Comparison of ENCODE assay signal across 22 mouse cellular contexts in genomic region chr9:32718868-32719267, GRCm38 (mm10).
DNase-seq lines count a peak whose midpoint lies in the region; ATAC-seq and TF ChIP-seq lines count a peak whose summit lies in the region.
"Had no signal": no experiment of that assay in that cellular context is flagged by ENCODE, and none has a peak within 500 bp of the region (broad histone marks: within the 10 kb centered on the region; RNA-seq: fewer than 3 reads in every experiment).

No protein-coding gene starts in this region.

- peaks cover 51% of the 10 kb centered on the region for H3K4me1 ChIP-seq in heart, adult 2 months (ENCODE audit: control insufficient read depth, insufficient read depth, low read length)
- peaks cover 8% of the 10 kb centered on the region for H3K4me1 ChIP-seq in liver, adult 2 months (ENCODE audit: control insufficient read depth, insufficient read depth, low read length)
- peaks cover 11% of the 10 kb centered on the region for H3K4me1 ChIP-seq in liver, embryonic 11.5 days (replicated peaks; ENCODE audit: control insufficient read depth, insufficient read depth, low read length)
- H3K4me1 ChIP-seq in thymus, adult 2 months (replicated peaks; ENCODE audit: control insufficient read depth, insufficient read depth, low read length) = peaks cover 64% of the 10 kb centered on the region

- peaks cover 3% of the 10 kb centered on the region for H3K79me2 ChIP-seq in heart, adult 2 months (replicated peaks; ENCODE audit: control insufficient read depth, insufficient read depth, low read length)
- no peaks in the 10 kb centered on the region; the same call in 1 of the 2 replicates for H3K79me2 ChIP-seq in liver, adult 2 months (ENCODE audit: control insufficient read depth, insufficient read depth, low read length)

- peak overlapping the region; percentile 80 for H3K27ac ChIP-seq in heart, adult 2 months
- no peak overlapping the region for H3K27ac ChIP-seq in liver, adult 2 months (replicated peaks; ENCODE audit: insufficient read depth, low read depth, low read length)
- no peak overlapping the region for H3K27ac ChIP-seq in liver, embryonic 11.5 days (ENCODE audit: low read depth, low read length)
- peak overlapping the region; percentile 62 for H3K27ac ChIP-seq in thymus, adult 2 months (ENCODE audit: control insufficient read depth, insufficient read depth, low read length)
- H3K27ac ChIP-seq: forebrain, embryonic 12.5 days; hindbrain, embryonic 15.5 days had no signal

- H3K9me3 ChIP-seq in liver, embryonic 11.5 days (ENCODE audit: control insufficient read depth, low read length) = no peaks in the 10 kb centered on the region
- H3K9me3 ChIP-seq: embryonic facial prominence, embryonic 13.5 days; forebrain, embryonic 12.5 days; hindbrain, embryonic 10.5 days; hindbrain, embryonic 15.5 days had no signal

- ATAC-seq in liver, embryonic 11.5 days (replicated peaks; ENCODE audit: low FRiP score) = no peak
- ATAC-seq: activated CD4-positive, CD25-positive, alpha-beta regulatory T cell, adult 4 months; forebrain, embryonic 16.5 days; inflammation-experienced regulatory T-cells, adult 6 months; Patski had no signal

- intact Hi-C loops in heart, adult 2 months (cut with DNase I) = loop anchor here (5.0 to 10.0 kb wide), 2 partner anchors 186 to 218 kb away; no protein-coding TSS in a partner anchor
- intact Hi-C loops in heart, postnatal 14 days (cut with DNase I) = loop anchor here (5.0 kb wide), 1 partner anchor 127 kb away; no protein-coding TSS in a partner anchor

- no peaks in the 10 kb centered on the region for H3K27me3 ChIP-seq in heart, adult 2 months (ENCODE audit: control insufficient read depth, insufficient read depth, low read length)
- H3K27me3 ChIP-seq in liver, adult 2 months (ENCODE audit: control insufficient read depth, insufficient read depth, low read length) = no peaks in the 10 kb centered on the region
- H3K27me3 ChIP-seq in liver, embryonic 11.5 days (replicated peaks; ENCODE audit: control insufficient read depth, insufficient read depth, low read length) = no peaks in the 10 kb centered on the region
- no peaks in the 10 kb centered on the region for H3K27me3 ChIP-seq in thymus, adult 2 months (ENCODE audit: control insufficient read depth, insufficient read depth, low read length)
- H3K27me3 ChIP-seq: CH12.LX; embryonic facial prominence, embryonic 13.5 days; hindbrain, embryonic 15.5 days; Patski had no signal

- TF ChIP-seq POLR2A in heart, adult 2 months (IDR thresholded peaks at IDR 0.05; ENCODE audit: insufficient read depth, low read depth, low read length) = no peak
- TF ChIP-seq POLR2A in liver, adult 2 months (IDR thresholded peaks at IDR 0.05; ENCODE audit: extremely low read depth, insufficient read depth, low read length) = no peak
- TF ChIP-seq POLR2A in thymus, adult 2 months (IDR thresholded peaks at IDR 0.05; ENCODE audit: control insufficient read depth, extremely low read depth, insufficient read depth, low read length, poor library complexity) = no peak

- no peak for DNase-seq in heart, adult 2 months
- no peak for DNase-seq in heart, postnatal 14 days
- peak; percentile 74 for DNase-seq in liver, adult 2 months (ENCODE audit: extremely low read depth, low read depth, low spot score)
- no peak for DNase-seq in liver, embryonic 11.5 days (ENCODE audit: low spot score)
- no peak for DNase-seq in thymus, adult 2 months
- DNase-seq in thymus, postnatal 25 days = no peak
- no peak for DNase-seq in urinary bladder, adult 18-20 months (ENCODE audit: low spot score in 2 of 2)
- DNase-seq: adrenal gland, postnatal 14 days; cerebellum, adult 18-20 months; cerebellum, adult 9-11 months; cerebellum, postnatal 36 days; gastrocnemius, postnatal 25 days had no signal

- H3K4me3 ChIP-seq in heart, adult 2 months = no peak overlapping the region
- no peak overlapping the region for H3K4me3 ChIP-seq in liver, adult 2 months (ENCODE audit: insufficient read depth, low read depth, low read length)
- no peak overlapping the region for H3K4me3 ChIP-seq in liver, embryonic 11.5 days (ENCODE audit: low read depth, low read length)
- H3K4me3 ChIP-seq in thymus, adult 2 months (ENCODE audit: control insufficient read depth, insufficient read depth, low read length) = no peak overlapping the region
- H3K4me3 ChIP-seq: embryonic facial prominence, embryonic 13.5 days; forebrain, embryonic 12.5 days; hindbrain, embryonic 10.5 days; hindbrain, embryonic 15.5 days had no signal

- H3K9ac ChIP-seq in heart, adult 2 months (ENCODE audit: low read depth, low read length) = no peak overlapping the region
- H3K9ac ChIP-seq in liver, adult 2 months (ENCODE audit: low read depth, low read length) = no peak overlapping the region
- H3K9ac ChIP-seq in liver, embryonic 11.5 days (ENCODE audit: low read depth, low read length) = no peak overlapping the region
- H3K9ac ChIP-seq: embryonic facial prominence, embryonic 13.5 days; forebrain, embryonic 12.5 days; hindbrain, embryonic 15.5 days had no signal

- no peak overlapping the region for H3K4me2 ChIP-seq in liver, embryonic 11.5 days
- H3K4me2 ChIP-seq: embryonic facial prominence, embryonic 13.5 days; forebrain, embryonic 12.5 days; heart, embryonic 11.5 days; hindbrain, embryonic 15.5 days had no signal

- no peak for TF ChIP-seq CTCF in heart, adult 2 months (IDR thresholded peaks at IDR 0.05)
- TF ChIP-seq CTCF in liver, adult 2 months (IDR thresholded peaks at IDR 0.05; ENCODE audit: low read depth, low read length) = no peak
- no peak for TF ChIP-seq CTCF in thymus, adult 2 months (IDR thresholded peaks at IDR 0.05; ENCODE audit: borderline replicate concordance, control insufficient read depth, extremely low read depth, insufficient read depth, low read length, poor library complexity)

- WGBS in heart, adult 2 months = 55% methylated on average over 4 of the region's 4 CpGs
- 8% methylated on average over 4 of the region's 4 CpGs for WGBS in liver, adult 2 months
- WGBS in liver, embryonic 11.5 days = 76% methylated on average over 4 of the region's 4 CpGs
- WGBS in thymus, adult 2 months = 84% methylated on average over 4 of the region's 4 CpGs

- no peak for TF ChIP-seq EP300 in heart, adult 2 months (IDR thresholded peaks at IDR 0.05; ENCODE audit: insufficient read depth, low read depth, low read length)

- H3K36me3 ChIP-seq in heart, adult 2 months (ENCODE audit: control insufficient read depth, insufficient read depth, low read length) = peaks cover 69% of the 10 kb centered on the region
- no peaks in the 10 kb centered on the region for H3K36me3 ChIP-seq in liver, adult 2 months (ENCODE audit: control insufficient read depth, insufficient read depth, low read length)
- no peaks in the 10 kb centered on the region for H3K36me3 ChIP-seq in liver, embryonic 11.5 days (ENCODE audit: control insufficient read depth, insufficient read depth, low read length)
- peaks cover 55% of the 10 kb centered on the region for H3K36me3 ChIP-seq in thymus, adult 2 months (ENCODE audit: control insufficient read depth, insufficient read depth, low read length)
- H3K36me3 ChIP-seq: embryonic facial prominence, embryonic 13.5 days; forebrain, embryonic 12.5 days; hindbrain, embryonic 10.5 days; hindbrain, embryonic 15.5 days had no signal

Comparison
In these comparisons a context has a peak if more than half of its experiments do, and no peak if none do; other contexts are left out.
1. H3K27ac ChIP-seq: peak in heart, adult 2 months (single experiment) and thymus, adult 2 months (single experiment); none in liver, adult 2 months (single experiment) and liver, embryonic 11.5 days (single experiment).